ENCODE assay signal across 20 mouse cellular contexts in genomic region chr6:82751791-82752190, GRCm38 (mm10). TPM values are rescaled to one million over a fixed set of nuclear protein-coding genes. Genes with fewer than 3 reads are reported as not detected.
DNase-seq lines count a peak whose midpoint lies in the region; ATAC-seq and TF ChIP-seq lines count a peak whose summit lies in the region.
"Had no signal": no experiment of that assay in that cellular context is flagged by ENCODE, and none has a peak within 500 bp of the region (broad histone marks: within the 10 kb centered on the region; RNA-seq: fewer than 3 reads in every experiment).

No protein-coding gene starts in this region.

- no peaks in the 10 kb centered on the region for H3K9me3 ChIP-seq in kidney, embryonic 15.5 days (replicated peaks)
- H3K9me3 ChIP-seq: embryonic facial prominence, embryonic 13.5 days; limb, embryonic 12.5 days; neural tube, embryonic 13.5 days had no signal

- peak; percentile 62 for DNase-seq in gastrocnemius, adult 2 months
- DNase-seq in gastrocnemius, postnatal 10 days, result no peak
- peak; percentile 48 for DNase-seq in 3134 (ENCODE audit: extremely low read depth, insufficient read length, low spot score)
- peak; percentile 74 for DNase-seq in heart, adult 9 months (ENCODE audit: low spot score in 2 of 2)
- DNase-seq in heart, postnatal 10 days, result peak; percentile 74 to 78
- no peak for DNase-seq in left cerebral cortex, adult 11 months (ENCODE audit: low spot score)
- DNase-seq in left cerebral cortex, adult 9 months (ENCODE audit: low spot score in 2 of 2), result no peak
- DNase-seq: cerebellum, adult 8-10 months; kidney, adult 11 months; right cerebral cortex, postnatal 14 days; thymus, postnatal 25 days had no signal

- H3K9ac ChIP-seq in kidney, embryonic 15.5 days, result no peak overlapping the region
- H3K9ac ChIP-seq: embryonic facial prominence, embryonic 13.5 days; limb, embryonic 12.5 days; liver, embryonic 14.5 days; neural tube, embryonic 13.5 days had no signal

- no peak for ATAC-seq in kidney, embryonic 15.5 days (replicated peaks; ENCODE audit: low FRiP score)
- ATAC-seq: activated CD4-positive, CD25-positive, alpha-beta regulatory T cell, adult 4 months; Patski had no signal

- no peak overlapping the region for H3K4me2 ChIP-seq in kidney, embryonic 15.5 days
- H3K4me2 ChIP-seq: embryonic facial prominence, embryonic 13.5 days; limb, embryonic 12.5 days; neural tube, embryonic 13.5 days had no signal

- H3K27ac ChIP-seq in gastrocnemius, adult 2 months, result peak overlapping the region; percentile 97
- no peak overlapping the region for H3K27ac ChIP-seq in kidney, embryonic 15.5 days
- H3K27ac ChIP-seq: embryonic facial prominence, embryonic 13.5 days; hindbrain, postnatal 0 days; layer of hippocampus, adult 2 months; limb, embryonic 12.5 days; liver, embryonic 14.5 days; neural tube, embryonic 13.5 days had no signal

- H3K4me1 ChIP-seq in kidney, embryonic 15.5 days, result peaks cover 5% of the 10 kb centered on the region; the same call in 1 of the 2 replicates
- H3K4me1 ChIP-seq: limb, embryonic 12.5 days had no signal

- no peaks in the 10 kb centered on the region for H3K27me3 ChIP-seq in kidney, embryonic 15.5 days
- H3K27me3 ChIP-seq: embryonic facial prominence, embryonic 13.5 days; limb, embryonic 12.5 days; neural tube, embryonic 13.5 days; Patski had no signal

- TF ChIP-seq CTCF in gastrocnemius, adult 2 months (IDR thresholded peaks at IDR 0.05), result no peak

- peaks cover 12% of the 10 kb centered on the region; the same call in 1 of the 2 replicates for H3K36me3 ChIP-seq in kidney, embryonic 15.5 days
- H3K36me3 ChIP-seq: neural tube, embryonic 13.5 days had no signal

- intact Hi-C loops in gastrocnemius, adult 2 months (cut with DNase I), result loop anchor here (2.0 kb wide), 2 partner anchors 21 to 111 kb away; no protein-coding TSS in a partner anchor
- intact Hi-C loops in heart, postnatal 10 days (cut with DNase I), result loop anchor here (1.0 kb wide), 1 partner anchor 11 kb away; no protein-coding TSS in a partner anchor

- H3K4me3 ChIP-seq in gastrocnemius, adult 2 months, result peak overlapping the region; percentile 63
- H3K4me3 ChIP-seq in kidney, embryonic 15.5 days (replicated peaks), result no peak overlapping the region
- H3K4me3 ChIP-seq: embryonic facial prominence, embryonic 13.5 days; layer of hippocampus, adult 2 months; limb, embryonic 12.5 days; neural tube, embryonic 13.5 days had no signal

- 93% methylated on average over 7 of the region's 7 CpGs for WGBS in kidney, embryonic 15.5 days

RNA-seq across cellular contexts. Expression of gene Hk2, which starts 22.5 kb away (rescaled TPM):
- total RNA-seq in gastrocnemius, adult 2 months (2021), result 100 to 1,000 TPM; 243 to 313 TPM
- 10 to 100 TPM; 50.0 to 61.7 TPM for total RNA-seq in gastrocnemius, postnatal 10 days (2021)
- total RNA-seq in heart, postnatal 10 days (2021), result 100 to 1,000 TPM; 129 to 131 TPM
- polyA plus RNA-seq in kidney, embryonic 15.5 days (2015; fragmentation: Nextera tagmentation; extraction: Ambion mirVana), result 19.0 and 19.7 TPM in 2 replicates

RNA-seq across cellular contexts. Expression of gene Pole4, which starts 46.6 kb away (rescaled TPM):
- total RNA-seq in gastrocnemius, adult 2 months (2021), result 10 to 100 TPM; 16.7 to 18.4 TPM
- 10 to 100 TPM; 26.1 to 28.9 TPM for total RNA-seq in gastrocnemius, postnatal 10 days (2021)
- total RNA-seq in heart, postnatal 10 days (2021), result 10 to 100 TPM; 28.2 to 29.8 TPM
- 106 and 113 TPM in 2 replicates for polyA plus RNA-seq in kidney, embryonic 15.5 days (2015; fragmentation: Nextera tagmentation; extraction: Ambion mirVana)

Comparison
In these comparisons a context has a peak if more than half of its experiments do, and no peak if none do; other contexts are left out.
1. DNase-seq: peak in gastrocnemius, adult 2 months (single experiment), 3134 (single experiment), heart, adult 9 months (2 of 2) and heart, postnatal 10 days (2 of 2); none in gastrocnemius, postnatal 10 days (single experiment), left cerebral cortex, adult 11 months (single experiment) and left cerebral cortex, adult 9 months (0 of 2).